Mouse (Mus musculus): ENCODE measurements around the gene Gmppa.
A peak's percentile ranks its signal among the peaks of the same experiment; 100 is the strongest.

Gene Gmppa

DNA sequence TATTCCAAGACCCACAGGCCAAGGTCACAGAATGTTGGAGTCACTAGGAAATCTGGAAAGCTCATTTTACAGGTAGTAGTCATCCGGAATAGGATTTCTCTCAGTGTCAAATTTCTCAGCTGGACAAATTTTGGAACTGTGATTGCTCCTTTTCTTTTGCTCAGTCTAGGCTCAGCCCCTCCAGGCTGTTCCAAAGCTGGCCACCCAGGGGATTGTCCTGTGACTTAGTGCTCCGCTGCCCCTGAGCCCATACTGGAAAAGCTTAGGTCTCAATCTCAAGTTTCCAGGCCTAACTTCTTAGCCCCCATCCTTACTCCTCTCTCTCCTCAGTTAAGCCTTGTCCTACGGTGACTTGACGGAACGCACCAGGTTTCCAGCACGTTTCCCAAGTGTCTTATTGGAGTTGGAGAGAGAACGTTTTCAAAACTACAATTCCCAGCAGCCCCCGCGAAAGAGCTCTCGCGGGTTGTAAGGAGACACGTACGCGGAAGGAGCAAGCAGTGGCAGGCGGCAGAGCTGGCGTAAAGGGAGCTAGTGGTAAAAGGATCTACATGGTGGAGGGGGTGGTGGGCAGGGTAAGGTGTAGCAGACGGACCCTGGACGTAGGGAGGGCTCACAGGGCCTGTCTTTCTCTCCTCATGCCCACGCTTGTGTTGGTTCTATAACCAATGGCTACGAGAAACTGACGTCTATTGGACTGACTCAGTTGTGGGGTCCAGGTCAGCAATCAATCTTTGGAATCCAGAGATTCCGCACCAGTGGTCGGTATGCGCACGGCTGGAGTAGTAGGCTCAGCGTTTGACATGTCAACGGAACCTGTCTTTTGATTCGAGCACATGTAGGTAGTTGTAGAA lies at the start of gene Gmppa:
Gene Gmppa (plus strand): TSS at position 456 of the 854 bp plus-strand sequence.
- DNase-seq (ENCODE audit: low spot score) = peak; percentile 78

DNA sequence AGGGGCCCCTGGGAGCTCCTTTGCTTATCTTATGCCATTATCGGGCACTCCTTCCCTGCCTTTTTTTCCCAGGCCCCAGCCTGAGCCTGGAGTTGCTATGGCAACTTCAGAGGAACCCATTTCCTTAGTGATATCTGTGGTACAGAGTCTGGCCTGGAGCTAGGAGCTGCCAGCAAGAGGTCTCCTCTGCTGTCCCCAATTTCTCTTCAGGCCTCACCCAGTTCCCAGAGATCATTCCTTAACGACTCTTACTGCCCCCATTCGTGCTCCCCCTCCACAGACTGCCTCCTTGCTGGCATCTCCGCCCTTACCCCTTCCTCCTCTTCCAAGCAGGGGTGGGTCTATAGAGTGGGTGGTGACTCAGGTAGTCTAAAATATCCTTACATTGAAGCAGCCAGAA lies 49.6 kb upstream of the Gmppa start:
- no peak for DNase-seq (ENCODE audit: low spot score)

DNA sequence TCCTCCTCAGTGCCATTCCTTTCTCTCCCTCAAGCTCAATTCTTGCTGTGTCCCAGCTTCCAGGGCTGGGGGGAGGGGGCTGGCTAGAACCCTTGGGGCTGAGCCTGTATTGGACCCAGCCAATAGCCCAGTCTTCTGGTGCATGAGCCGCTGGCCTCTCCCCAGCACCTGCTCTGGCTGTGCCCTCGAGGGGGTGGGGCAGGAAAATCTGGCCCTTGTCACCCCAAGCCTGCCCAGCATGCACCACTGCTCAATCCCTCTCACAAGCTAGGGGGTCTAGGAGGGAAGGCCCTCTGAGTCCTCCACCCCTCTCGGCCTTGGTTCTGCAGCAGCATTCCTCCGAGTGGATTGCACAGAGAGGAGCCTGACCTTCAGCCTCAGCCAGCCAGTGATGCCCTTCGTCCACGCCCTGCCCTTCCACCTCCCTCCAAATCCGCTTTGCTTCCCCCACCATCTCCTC lies 48.2 kb upstream of the Gmppa start:
- no peak for DNase-seq (ENCODE audit: low spot score)

DNA sequence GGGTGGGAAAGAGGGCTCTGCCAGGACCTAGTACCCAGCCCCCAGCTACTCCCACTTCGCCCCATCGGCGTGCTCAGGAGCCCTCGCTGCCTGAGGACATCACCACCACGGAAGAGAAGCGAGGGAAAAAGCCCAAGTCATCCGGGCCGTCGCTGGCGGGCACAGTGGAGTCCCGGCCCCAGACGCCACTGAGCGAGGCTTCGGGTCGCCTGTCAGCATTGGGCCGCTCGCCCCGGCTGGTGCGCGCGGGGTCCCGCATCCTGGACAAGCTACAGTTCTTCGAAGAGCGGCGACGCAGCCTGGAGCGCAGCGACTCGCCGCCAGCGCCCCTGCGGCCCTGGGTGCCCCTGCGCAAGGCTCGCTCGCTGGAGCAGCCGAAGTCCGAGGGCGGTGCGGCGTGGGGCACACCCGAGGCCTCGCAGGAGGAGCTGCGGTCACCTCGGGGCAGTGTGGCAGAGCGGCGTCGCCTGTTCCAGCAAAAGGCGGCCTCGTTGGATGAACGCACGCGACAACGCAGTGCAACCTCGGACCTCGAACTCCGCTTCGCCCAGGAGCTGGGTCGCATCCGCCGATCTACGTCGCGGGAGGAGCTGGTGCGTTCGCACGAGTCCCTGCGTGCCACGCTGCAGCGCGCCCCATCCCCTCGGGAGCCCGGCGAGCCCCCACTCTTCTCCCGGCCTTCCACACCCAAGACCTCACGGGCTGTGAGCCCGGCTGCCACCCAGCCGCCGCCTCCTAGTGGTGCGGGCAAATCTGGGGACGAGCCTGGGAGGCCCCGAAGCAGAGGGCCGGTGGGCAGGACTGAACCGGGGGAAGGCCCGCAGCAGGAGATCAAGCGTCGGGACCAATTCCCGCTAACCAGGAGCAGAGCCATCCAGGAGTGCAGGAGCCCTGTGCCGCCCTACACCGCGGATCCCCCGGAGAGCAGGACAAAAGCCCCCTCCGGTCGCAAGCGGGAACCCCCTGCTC lies 47.5 kb upstream of the Gmppa start:
- DNase-seq (ENCODE audit: low spot score) = no peak

DNA sequence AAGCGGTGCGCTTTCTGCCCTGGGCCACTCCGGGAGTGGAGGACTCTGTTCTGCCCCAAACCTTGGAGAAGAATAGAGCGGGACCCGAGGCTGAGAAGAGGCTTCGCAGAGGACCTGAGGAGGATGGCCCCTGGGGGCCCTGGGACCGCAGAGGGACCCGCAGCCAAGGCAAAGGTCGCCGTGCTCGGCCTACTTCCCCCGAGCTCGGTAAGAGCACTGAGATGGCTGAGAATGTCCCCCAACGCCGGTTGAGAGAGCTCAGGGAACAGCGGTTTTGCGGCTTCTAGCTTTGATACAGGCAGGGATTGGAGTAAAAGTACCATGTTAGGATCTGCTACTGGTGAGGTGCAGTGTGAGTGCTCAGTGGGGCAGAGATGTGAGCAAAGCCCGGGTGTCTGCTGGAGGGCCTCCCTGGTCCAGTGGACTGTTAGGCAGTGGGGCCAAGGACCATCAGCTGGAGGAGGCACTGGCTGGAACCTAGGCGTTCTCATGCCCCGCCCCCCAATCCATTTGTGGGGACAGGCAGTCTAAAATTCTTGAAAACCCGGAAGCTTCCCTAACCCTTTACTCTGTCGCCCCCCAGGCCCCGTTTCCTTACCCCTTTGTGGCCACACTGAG lies 46.7 kb upstream of the Gmppa start:
- no peak for DNase-seq (ENCODE audit: low spot score)

DNA sequence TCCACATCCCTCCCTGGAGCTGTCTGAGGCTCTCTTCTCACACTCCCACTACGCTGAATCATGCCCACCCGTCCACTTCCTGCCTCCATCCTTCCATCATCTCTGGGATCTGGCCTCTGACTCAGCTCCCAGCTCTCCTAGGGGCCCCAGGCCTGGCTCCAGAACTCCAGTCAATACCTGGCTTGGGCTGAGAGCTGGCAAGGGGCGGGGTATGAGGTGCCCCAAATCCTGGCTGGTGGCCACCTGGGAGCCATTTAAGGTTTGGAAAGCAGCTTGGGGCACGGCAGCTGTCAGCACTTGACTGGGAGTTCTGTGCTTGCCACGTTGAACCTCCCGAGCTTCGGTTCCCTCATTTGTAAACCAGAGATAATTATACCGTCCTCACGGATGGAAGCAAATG lies 42.6 kb upstream of the Gmppa start:
- no peak for DNase-seq (ENCODE audit: low spot score)

DNA sequence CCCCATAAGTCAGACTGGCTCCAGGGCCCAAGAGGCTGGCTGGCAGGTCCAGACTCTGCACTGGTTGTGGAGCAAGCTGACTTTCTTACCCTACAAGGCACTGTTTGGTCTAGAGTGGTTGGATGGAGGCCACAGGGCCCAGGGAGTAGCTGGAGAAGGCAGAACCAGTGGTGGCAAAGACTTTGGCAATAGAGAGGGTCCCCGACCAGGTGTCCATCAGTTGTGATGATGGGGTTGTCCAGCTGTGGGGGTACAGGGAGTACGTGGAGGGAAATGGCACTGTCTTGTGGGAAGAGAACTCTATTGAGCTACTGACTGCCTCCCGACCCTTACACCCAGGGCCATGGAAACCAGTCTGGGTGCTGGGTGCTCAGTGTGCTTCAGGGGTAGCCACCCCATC lies 41.9 kb upstream of the Gmppa start:
- no peak for DNase-seq (ENCODE audit: low spot score)

DNA sequence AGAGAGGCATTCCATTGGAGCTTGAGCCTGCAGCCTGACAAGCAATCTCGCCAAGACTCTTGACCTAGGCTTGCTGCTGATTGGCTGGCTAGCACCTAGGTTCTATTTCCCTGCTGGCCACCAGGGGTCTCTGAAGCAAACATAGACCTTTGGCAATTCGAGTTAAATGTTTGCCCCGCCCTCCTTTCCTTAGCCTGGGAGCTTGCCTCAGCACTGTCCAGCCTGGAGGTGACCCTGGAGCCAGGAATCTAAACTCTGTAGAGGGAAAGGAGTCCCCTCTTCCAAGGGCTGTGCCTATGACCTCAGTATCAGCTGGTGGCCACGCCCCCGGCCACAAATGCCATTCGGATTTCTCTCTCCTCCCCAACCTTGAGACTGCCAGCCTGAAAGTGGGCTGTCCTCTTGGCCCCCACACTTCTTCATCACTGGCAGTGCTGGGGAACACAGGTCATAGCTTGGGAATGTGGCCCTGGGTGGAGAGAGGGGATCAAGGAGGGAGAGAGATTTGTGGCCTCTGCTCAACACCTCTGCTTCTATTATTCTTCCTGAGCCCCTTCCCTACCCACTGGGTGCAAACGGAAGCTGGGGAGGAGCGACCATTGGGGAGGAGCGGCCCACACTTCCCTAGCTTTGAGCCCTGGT lies 36.8 kb upstream of the Gmppa start:
- peak; percentile 68 for DNase-seq (ENCODE audit: low spot score)

DNA sequence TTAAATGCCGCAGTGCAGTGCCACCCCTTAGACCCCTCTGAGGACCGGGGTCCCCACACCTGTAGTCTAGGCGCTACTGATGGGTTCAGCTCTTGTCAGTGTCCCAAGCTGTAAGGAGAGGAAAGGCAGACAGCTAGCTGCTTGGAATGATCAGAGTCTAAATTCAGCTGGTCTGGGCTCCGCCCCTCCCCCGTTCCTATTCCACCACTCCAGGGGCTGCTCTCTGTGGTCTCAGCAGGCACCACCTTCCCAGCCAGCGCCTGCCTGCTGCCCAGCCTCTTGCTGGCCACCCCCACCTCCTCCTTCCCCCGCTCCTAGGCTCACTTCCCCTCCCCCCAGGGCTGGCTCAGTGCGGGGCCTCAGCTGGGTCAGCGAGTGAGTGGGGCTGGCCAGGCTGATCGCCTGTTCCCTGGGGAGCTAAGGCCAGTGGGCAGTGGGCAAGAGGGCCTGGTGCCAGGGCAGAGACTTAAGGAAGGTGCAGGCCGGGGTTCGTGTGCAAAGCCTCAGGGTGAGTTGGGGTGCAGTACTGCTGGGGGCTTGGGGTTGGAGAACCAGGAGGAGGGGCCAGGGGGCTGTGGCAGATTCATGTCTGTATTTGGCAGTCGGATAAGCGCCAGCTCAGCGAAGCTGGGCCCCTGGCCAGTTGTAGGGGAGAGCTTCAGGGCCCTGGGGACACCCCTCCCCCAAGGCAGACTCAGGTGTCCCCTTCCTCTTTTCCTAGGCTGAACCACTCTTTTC lies 35.8 kb upstream of the Gmppa start:
- DNase-seq (ENCODE audit: low spot score) = no peak

DNA sequence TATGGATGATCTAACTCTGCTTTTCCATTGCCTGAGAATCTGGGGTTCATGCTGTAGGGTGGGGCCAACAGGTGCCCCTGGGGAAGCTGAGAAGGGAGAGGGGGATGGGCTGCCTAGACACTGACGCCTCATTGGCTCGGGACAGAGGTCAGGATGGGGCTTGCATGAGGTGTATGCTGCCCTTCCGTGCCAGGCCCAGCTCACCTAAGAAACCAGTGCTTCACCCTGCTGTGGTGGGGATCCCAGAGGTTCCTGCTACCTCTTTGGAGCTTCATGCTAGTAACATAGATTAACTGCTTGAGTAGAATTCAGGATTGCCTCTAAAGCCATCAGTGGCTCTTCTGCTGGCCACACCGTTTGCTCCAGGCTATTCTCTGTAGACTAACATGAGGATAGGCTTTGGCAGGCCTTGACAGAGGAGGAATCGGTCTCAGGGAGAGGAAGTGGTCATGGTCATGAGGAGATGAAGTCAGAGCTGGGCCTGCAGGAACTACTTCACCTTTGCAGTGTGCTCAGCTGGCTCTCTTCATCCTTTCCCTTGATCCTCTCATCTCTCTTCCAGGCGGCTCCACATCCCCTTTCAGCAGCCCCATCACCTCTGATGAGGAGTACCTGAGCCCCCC lies 35.1 kb upstream of the Gmppa start:
- DNase-seq (ENCODE audit: low spot score) = no peak

DNA sequence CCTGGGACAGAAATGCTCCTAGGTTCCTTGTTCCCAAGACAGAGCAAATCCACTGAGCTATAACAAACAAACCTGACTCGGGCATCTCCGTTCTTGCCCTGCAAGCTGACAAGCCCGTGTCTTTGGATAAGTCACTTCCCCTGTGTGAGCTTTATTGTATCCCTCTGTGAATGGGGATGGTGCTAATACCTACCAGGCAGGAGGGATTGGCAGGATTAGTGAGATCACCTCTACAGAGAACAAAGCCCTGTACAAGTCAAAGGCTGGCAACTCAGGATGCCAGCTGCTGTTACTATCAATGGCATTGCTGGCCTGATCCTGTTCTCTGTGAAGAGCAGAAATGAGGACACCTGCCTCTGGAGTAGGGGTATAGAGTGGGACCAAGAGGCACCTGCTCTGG lies 30.2 kb upstream of the Gmppa start:
- no peak for DNase-seq (ENCODE audit: low spot score)

DNA sequence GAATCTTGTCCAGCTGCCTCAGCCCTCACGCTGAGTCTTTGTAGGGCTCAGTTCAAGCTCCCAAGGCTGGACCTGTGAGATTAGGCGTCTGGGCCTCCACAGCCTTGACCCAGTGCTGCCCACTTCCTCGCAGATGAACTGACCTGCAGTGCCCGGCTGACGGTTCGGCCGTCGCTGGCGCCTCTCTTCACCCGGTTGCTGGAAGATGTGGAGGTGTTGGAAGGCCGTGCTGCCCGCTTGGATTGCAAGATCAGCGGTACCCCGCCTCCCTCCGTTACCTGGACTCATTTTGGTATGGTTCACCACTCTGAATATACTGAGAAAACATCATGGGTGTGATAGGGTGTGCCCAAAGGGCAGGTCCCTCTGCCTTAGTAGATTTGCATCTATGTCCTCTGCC lies 29.6 kb upstream of the Gmppa start:
- no peak for DNase-seq (ENCODE audit: low spot score)

DNA sequence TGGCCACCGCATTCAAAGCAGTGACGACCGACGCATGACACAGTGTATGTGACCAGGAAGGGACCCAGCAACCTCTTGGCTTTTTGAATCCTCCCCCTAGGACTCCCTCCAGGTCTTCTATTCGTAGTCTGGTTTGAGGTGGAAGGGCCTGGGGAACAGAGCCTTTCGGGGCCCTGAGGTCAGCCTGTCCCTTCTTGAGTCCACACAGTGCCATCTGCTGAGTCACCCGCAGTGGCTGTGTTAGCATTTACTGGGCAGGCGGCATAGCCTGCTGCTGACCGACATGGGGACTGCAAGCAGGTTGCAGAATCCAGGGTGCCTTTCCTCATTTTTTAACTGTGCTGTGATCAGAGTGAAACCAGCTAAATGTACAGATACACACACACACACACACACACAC lies 28.7 kb upstream of the Gmppa start:
- no peak for DNase-seq (ENCODE audit: low spot score)

DNA sequence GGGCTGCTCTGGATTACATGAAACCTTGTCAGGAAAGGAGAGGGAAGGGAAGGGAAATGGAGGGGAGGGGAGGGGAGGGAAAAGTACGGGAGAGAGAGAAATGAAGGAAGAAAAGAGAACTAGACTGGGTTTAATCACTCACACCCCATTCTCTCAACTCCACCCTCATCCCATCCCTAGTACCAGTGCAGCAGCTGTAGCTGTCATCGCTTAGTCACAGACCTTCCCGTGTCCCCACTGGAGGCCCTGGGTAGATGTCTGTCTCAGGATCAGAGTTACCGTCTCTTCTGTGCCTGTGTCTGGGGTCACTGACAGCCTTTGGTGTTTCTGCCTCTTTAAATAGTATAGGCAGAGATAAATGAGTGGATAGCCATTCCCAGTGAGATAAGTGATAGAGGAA lies 27.5 kb upstream of the Gmppa start:
- no peak for DNase-seq (ENCODE audit: low spot score)

DNA sequence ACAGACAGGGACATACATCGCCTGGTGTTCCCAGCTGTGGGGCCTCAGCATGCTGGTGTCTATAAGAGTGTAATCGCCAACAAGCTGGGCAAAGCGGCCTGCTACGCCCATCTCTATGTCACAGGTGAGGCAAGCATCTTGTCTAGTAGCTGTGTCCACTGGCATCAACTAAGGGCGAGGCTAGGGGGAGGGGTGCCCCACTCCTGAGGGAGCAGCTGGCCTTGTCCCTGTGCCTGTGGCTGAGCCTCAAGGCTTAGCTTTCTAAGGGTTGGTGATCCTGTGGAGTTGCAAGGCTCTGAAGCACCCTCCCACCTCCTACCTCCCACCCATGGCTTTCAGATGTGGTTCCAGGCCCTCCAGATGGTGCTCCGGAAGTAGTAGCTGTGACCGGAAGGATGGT lies 25.8 kb upstream of the Gmppa start:
- no peak for DNase-seq (ENCODE audit: low spot score)

DNA sequence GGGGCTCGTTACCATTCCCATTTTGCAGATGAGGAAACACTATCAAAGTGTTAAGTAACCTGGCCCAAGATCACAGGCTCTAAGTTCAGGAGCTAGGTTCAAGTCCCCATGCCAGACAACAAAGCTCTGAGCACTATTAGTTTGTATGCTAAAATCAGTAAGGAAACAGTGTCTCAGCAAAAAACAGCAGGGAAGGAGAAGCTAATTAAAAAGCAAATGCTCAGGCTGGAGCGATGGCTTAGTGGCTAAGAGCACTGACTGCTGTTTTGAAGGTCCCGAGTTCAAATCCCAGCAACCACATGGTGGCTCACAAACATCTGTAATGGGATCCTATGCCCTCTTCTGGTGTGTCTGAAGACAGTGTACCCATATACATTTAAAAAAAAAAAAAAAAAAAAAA lies 23.5 kb upstream of the Gmppa start:
- DNase-seq (ENCODE audit: low spot score) = no peak

DNA sequence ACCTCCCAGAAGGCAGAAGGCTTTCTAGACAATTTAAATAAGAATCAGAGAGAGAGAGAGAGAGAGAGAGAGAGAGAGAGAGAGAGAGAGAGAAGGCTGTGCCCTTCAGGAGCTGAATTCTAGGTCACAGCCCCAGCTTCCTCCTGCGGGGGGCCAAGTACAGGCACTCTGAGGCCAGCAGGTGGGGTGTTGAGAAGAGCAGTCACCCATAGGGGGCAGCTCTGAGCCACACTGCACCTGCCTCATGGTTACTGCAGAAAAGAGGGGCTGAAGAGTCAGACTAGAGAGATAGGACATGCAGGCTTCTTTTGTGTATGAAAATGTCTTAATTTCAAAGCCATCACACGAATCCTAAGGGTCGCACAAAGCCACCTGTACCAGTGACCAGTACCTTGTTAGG lies 22.0 kb upstream of the Gmppa start:
- DNase-seq (ENCODE audit: low spot score) = no peak

DNA sequence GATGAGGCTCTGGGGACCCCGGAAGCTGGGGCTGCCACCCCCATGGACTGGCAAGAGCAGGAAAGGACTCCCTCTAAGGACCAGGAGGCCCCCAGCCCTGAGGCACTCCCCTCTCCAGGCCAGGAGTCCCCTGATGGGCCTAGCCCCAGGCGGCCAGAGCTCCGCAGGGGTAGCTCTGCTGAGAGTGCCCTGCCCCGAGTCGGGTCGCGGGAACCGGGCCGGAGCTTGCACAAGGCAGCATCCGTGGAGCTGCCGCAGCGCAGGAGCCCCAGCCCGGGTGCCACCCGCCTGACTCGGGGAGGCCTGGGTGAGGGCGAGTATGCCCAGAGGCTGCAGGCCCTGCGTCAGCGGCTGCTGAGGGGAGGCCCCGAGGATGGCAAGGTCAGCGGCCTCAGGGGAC lies 13.9 kb upstream of the Gmppa start:
- no peak for DNase-seq (ENCODE audit: low spot score)

DNA sequence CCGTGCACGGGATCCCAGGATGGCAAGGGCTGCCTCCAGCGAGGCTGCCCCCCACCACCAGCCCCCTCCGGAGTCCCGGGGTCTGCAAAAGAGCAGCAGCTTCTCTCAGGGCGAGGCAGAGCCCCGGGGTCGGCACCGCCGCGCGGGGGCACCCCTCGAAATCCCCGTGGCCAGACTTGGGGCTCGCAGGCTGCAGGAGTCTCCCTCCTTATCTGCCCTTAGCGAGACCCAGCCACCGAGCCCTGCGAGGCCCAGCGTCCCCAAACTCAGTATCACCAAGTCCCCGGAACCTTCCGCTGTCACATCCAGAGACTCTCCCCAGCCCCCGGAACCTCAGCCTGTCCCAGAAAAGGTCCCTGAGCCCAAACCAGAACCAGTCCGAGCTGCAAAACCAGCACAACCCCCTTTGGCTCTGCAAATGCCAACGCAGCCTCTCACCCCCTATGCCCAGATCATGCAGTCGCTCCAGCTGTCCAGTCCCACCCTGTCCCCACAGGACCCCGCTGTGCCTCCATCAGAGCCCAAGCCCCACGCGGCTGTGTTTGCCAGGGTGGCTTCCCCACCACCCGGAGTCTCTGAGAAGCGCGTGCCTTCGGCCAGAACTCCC lies 13.4 kb upstream of the Gmppa start:
- DNase-seq (ENCODE audit: low spot score) = no peak

DNA sequence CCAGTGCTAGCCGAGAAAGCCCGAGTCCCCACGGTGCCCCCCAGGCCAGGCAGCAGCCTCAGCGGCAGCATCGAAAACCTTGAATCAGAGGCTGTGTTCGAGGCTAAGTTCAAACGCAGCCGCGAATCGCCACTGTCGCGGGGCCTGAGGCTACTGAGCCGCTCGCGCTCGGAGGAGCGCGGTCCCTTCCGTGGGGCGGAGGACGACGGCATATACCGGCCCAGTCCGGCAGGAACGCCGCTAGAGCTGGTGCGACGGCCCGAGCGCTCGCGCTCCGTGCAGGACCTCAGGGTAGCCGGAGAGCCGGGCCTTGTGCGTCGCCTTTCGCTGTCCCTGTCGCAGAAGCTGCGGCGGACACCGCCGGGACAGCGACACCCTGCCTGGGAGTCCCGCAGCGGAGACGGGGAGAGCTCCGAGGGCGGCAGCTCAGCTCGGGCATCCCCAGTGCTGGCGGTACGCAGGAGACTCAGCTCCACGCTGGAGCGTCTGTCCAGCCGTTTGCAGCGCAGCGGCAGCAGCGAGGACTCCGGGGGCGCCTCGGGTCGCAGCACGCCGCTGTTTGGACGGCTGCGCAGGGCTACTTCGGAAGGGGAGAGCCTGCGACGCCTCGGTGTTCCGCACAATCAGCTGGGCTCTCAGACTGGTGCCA lies 12.8 kb upstream of the Gmppa start:
- DNase-seq (ENCODE audit: low spot score) = peak; percentile 41
